Mouse (Mus musculus) A20 (cell line): ENCODE results near the gene Npb.

ENCODE experiments used
- DNase-seq: peaks from one replicate; pipeline ENCODE4 v3.0.0-alpha.2; 2011; ENCODE audit warnings: low read depth, low spot score

Gene Npb

GRCm38 (mm10) chr11:120630881-120631725 lies 22.8 kb downstream of the Npb start:
- DNase-seq: peak; percentile 77

GRCm38 (mm10) chr11:120631726-120632448 lies 23.6 kb downstream of the Npb start:
- DNase-seq: peak; percentile 59

GRCm38 (mm10) chr11:120632559-120633519 lies 24.6 kb downstream of the Npb start:
- peak; percentile 80 for DNase-seq

GRCm38 (mm10) chr11:120633520-120634343 lies 25.5 kb downstream of the Npb start, which contains the start of gene Mafg:
Gene Mafg (minus strand): TSS chr11:120633600.
- peak; percentile 97 for DNase-seq

- peak; percentile 48 for DNase-seq
These were observed 26.5 kb downstream of the Npb start for GRCm38 (mm10) chr11:120634810-120635209.

- DNase-seq: no peak
These were observed 33.0 kb downstream of the Npb start for GRCm38 (mm10) chr11:120641255-120641654.

- peak; percentile 33 for DNase-seq
These were observed 33.6 kb downstream of the Npb start for GRCm38 (mm10) chr11:120641869-120642268.

- DNase-seq: no peak
These were observed 34.8 kb downstream of the Npb start for GRCm38 (mm10) chr11:120642939-120643600.

GRCm38 (mm10) chr11:120643601-120643987 lies 35.3 kb downstream of the Npb start, which contains the start of gene Pycr1:
Gene Pycr1 (minus strand): TSS chr11:120643769.
- peak; percentile 96 for DNase-seq

- no peak for DNase-seq
These were observed 39.0 kb downstream of the Npb start for GRCm38 (mm10) chr11:120647047-120647830.

GRCm38 (mm10) chr11:120648001-120648476 lies 39.8 kb downstream of the Npb start, which contains the start of gene Myadml2:
Gene Myadml2 (minus strand): TSS chr11:120648158.
- peak; percentile 92 for DNase-seq

- DNase-seq: peak; percentile 32
These were observed 43.6 kb downstream of the Npb start for GRCm38 (mm10) chr11:120651872-120652271.

- DNase-seq: no peak
These were observed 46.5 kb downstream of the Npb start for GRCm38 (mm10) chr11:120654741-120655140.

GRCm38 (mm10) chr11:120657301-120657700 lies 49.0 kb downstream of the Npb start:
- no peak for DNase-seq
